Mouse (Mus musculus) ovary, postnatal 36 days (tissue): ENCODE measurements around the gene Eif3c.

Source experiments
- DNase-seq: peaks from one replicate; pipeline ENCODE4 v3.0.0; 2022; ENCODE audit warnings: low spot score, mixed read lengths

The Eif3c gene

DNA sequence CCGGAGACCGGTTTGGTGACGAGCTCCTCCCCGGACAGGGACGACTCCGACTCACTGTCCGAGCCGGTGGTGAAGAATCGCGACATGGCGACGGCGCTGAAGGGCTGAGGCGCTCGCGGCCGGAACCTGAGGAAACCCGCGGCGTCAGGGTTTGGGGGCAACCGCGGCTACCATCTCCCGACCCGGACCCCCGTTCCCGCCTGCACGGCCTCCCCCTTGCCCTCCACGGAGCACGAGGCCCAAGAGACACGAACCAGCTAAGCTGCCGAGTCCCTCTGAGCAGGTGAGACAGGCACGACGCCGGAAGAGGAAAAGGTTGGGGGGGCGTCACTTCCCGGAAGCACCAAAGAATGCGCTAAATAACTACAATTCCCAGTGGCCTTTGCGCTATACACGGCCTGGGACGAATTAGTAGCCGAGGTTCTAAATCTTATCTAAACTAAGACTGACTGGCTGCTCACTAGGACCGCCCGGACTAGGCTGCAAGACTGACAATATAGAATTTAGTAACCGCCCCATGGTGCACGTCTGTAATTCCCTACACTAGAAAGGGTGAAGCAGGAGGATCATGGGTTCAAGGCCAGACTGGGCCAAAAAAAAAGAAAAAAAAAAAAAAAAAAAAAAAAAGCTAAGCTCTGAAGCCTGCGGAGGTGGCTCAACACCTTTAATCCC, at the start of gene Eif3c:
TSS of gene Eif3c (minus strand) at position 318 of the 672 bp plus-strand sequence.
- DNase-seq, result peak; percentile 79

- no peak for DNase-seq
These were observed 46.5 kb upstream of the Eif3c start for GRCm38 (mm10) chr7:126612736-126613135.

DNA sequence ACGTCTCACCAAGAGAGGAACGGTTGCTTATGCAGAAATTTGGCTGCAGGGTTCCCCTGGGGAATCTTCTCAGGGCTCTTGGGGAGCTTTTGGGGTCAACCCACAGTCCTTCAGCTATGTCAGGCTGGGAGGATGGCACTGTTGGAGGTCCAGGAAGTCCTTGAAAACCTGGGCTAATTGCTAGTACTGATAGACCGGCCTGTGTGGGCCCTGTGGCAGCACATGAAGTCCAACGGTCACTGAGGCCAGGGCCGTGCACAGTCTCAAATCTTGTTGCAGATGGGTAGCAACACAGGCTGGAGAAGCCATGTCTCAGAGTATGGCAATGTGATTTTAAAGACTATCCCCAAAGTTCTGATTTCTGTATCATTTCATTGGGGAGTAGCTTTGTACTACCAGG, 41.6 kb upstream of the Eif3c start:
- DNase-seq, result no peak

GRCm38 (mm10) chr7:126607064-126607463, 40.9 kb upstream of the Eif3c start:
- no peak for DNase-seq

- DNase-seq, result no peak
These were observed 40.4 kb upstream of the Eif3c start for GRCm38 (mm10) chr7:126606611-126607010.

- DNase-seq, result no peak
These were observed 36.4 kb upstream of the Eif3c start for GRCm38 (mm10) chr7:126602650-126603049.

DNA sequence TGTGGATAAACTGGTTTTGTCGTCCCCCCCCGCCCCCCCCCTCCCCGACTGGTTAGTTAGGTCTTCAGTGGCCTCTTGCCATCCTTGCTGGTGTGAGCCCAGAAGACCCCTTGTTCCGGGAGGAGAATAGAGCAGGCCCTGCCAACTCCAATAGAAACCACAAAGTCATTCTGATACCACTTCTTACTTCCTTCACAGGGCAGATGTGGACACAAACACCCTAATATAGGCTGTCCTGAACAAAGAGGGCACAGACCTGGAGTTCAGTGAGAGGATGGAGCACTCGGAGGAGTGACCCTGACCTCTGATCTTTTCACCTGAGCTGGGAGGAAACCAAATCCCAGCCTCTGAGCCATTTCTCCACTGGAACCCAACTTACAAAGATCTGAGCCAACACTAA, 35.7 kb upstream of the Eif3c start:
- DNase-seq, result no peak

DNA sequence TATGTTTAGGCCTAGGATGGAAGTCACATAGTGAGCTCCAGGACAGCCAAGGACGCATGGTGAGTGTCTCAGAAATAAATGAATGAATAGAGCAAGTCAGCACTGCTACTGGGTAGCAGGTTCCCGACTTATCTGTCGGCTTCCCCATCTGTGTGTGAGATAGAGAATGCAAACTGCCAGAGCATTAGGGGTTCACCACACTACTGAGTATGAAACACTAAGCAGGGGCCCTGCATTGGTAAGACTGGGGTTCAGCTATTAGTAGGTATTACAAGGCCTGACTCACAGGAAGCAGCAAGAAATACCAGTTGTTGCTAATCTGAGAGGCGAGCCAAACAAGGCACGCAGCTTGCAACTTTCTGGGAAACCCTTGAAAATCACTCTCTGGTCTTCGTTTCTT, 32.7 kb upstream of the Eif3c start:
- DNase-seq, result no peak

GRCm38 (mm10) chr7:126596414-126596813, 30.2 kb upstream of the Eif3c start:
- DNase-seq, result no peak

DNA sequence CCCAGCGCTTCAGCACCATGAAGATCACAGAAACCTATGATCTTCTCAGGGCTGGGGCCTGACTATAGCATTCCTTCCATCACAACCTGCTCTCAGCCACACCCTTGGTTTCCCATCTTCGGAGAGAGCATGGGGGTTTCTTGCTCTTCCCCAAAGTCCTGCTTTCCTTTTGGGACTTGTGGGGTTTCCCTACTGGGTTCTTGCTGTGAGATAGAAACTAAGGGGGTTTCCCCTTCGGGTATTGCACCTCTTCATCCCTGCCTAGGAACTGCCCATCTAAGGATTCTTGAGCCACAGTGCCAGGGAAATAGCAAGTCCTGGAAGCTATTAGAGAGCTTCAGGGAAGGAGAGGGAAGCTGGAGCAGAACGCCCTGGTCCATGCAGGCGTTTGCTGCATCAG, 29.7 kb upstream of the Eif3c start:
- DNase-seq, result no peak

- DNase-seq, result no peak
These were observed 28.8 kb upstream of the Eif3c start, which contains the start of gene Il27 for GRCm38 (mm10) chr7:126594862-126595561. Gene Il27, minus strand, starts transcription at chr7:126594941.

DNA sequence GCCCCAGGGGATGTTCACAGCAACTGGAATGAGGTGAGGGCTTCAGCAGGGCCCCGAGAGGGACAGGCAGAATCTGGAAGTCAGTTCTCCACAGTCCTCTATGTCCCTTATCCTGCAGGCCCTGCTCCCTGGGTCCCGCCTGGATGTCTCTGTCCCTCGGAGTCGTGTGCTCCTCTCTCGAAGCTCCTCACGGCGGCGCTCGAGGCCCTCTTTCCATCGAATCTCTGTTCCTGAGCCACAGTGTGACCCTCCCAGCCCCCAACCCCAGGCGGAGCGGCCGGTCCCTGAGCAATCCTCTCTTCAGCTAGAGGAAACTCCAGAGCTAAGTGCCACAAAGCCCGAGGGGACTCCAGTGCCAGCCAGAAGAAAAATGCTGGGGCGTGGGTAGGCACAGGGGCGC, 21.6 kb upstream of the Eif3c start:
- DNase-seq, result peak; percentile 76

DNA sequence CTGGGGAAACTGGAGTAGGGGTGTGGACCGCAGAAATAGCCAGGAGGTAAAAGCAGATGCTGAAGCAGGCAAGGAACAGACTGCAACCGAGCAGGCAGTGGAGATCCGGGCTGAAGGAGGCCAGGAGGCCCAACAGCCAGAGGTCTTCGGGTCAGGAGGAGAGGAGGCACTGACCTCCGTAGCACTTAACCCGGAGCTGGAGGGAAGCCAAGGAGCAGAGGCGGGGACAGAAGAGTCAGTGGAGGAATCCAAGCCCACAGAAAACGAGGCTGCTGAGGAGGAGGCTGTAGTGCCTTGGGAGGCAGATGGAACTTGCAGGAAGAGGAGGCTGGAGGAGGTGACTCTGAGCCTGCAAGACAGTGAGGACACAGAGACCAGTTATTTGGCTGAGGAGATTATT, 20.6 kb upstream of the Eif3c start:
- DNase-seq, result peak; percentile 51

- DNase-seq, result no peak
These were observed 19.5 kb upstream of the Eif3c start, which contains the start of gene Cln3 for GRCm38 (mm10) chr7:126585717-126586116. Gene Cln3, minus strand, starts transcription at chr7:126585817.

GRCm38 (mm10) chr7:126584506-126584977, 18.3 kb upstream of the Eif3c start, which contains the start of gene Apobr:
Gene Apobr, plus strand, starts transcription at chr7:126584942.
- no peak for DNase-seq

DNA sequence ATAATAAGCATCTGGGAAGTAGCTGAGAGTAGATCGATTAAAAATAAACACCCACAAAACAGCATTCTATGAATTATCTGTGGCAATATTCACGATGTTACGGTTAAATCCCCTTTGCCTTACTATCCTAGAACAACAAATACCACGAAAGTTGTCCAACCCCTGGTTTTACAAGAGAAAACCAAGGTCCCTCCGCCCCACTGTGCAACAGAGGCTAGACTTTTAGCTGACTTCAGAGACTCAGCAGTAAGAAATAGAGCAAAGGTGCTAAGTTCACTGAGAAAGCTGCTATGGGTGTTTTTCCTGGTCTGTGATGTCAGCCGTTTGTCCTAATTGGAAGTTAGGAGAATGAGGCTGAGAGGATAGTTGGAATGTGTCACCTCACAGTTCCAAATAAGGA, 17.6 kb upstream of the Eif3c start:
- DNase-seq, result no peak

GRCm38 (mm10) chr7:126583251-126583709, 17.1 kb upstream of the Eif3c start:
- peak; percentile 80 for DNase-seq

DNA sequence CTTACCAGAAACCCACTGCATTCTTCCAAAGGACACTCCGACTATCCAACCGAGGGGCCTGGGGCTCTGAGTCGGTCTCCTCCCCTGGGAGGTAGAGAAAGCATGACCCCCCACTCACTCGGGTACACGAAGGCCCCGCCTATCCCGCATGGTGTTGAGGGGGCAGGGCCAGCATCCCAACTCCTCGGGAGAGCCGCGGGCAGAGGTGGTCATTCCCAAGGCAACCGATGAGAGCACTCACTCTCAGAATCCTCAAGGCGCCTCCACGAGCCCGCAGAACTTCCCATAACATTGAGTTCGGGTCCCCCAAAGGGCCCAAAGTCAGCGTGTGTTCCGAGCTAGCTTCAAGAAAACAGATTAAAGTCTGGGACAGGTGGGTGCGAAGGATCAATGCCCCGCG, 16.5 kb upstream of the Eif3c start:
- DNase-seq, result peak; percentile 45

DNA sequence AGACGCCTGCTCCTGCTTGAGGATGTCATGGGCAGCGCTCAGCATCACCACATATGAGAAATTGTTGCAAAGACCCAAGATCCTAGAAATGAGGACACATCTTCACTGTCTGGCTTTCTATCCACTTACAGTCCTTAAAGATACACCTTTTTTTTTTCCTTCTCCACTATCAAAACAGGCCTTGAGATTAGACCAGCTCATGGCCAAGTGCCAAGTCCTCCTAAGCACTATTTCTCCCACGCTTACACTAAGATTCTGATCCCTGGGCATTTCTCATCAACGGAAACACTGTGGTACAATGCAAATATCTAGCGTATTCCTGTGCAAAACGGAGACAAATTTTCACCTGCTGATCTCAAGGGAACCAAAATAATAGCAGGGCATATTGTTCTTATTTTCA, 15.4 kb upstream of the Eif3c start:
- DNase-seq, result no peak

- peak; percentile 55 for DNase-seq
These were observed 13.0 kb upstream of the Eif3c start for GRCm38 (mm10) chr7:126579172-126579571.

GRCm38 (mm10) chr7:126576946-126577345, 10.7 kb upstream of the Eif3c start:
- DNase-seq, result no peak

DNA sequence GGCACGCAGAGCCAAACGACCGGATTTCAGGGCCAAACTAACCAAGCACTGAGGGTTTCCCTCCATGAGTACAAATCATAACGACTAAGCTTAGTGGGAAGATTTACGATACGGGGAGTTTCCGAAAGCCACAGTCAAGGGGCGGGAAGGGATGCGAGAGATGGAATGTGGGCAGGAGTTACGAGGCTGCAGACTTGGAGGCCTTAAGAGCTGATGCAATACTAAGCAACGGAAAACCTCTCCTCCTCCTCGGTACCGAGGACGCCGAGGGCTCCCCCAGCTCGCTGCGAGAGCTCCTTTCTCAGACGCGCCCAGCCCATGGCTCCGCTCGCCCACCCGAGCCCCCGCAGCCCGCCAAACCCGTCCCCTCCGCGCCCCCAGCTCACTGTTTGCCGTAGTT, 518 bp downstream of the Eif3c start:
- no peak for DNase-seq

DNA sequence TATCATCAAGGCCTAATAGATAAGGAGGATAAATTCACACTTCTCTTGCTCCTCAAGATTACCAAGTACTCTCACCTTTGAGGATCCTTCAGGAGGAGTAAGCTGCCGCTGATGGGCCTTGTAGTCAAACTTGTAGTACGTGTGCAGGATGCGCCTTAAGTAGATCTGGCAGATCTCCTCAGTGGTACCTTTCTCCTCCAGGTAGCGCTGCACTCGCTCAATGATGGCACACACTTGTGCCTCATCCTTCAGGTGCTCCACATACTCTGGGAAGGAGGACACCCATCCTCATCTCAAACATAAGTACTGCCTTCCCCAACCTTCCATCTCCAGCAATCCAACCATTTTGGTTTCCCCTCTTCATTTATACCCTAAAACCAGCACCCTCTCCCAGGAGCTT, 9.6 kb downstream of the Eif3c start:
- no peak for DNase-seq
